Mouse (Mus musculus) lung, embryonic 15.5 days (tissue): ENCODE measurements around the gene Cpn1. TPM values are rescaled to one million over a fixed set of nuclear protein-coding genes. Genes with fewer than 3 reads are reported as not detected.

Source experiments
- ATAC-seq: fragments of 200-750 bp; cut with Nextera tagmentation; 2 replicates; pipeline ENCODE4 v1.8.0; 2017; ENCODE audit warnings: moderate number of reproducible peaks, borderline replicate concordance; ENCODE audit not compliant: low FRiP score, low TSS enrichment; ENCODE audit errors: extremely low read depth
- H3K27ac ChIP-seq: fragments of 300-500 bp; sonication (generic); 2 replicates; pipeline ENCODE4 v1.5.1; 2015; ENCODE audit warnings: moderate library complexity, mild to moderate bottlenecking, inconsistent platforms
- H3K27me3 ChIP-seq: fragments of 300-500 bp; sonication (generic); 2 replicates; pipeline ENCODE4 v1.6.1; 2015; ENCODE audit warnings: inconsistent platforms
- H3K36me3 ChIP-seq: fragments of 300-500 bp; sonication (generic); 2 replicates; pipeline ENCODE4 v1.6.1; 2015; ENCODE audit warnings: inconsistent platforms
- H3K4me1 ChIP-seq: fragments of 300-500 bp; sonication (generic); 2 replicates; pipeline ENCODE4 v1.6.1; 2015; ENCODE audit warnings: inconsistent platforms
- H3K4me2 ChIP-seq: fragments of 300-500 bp; sonication (generic); 2 replicates; pipeline ENCODE4 v1.6.1; 2015; ENCODE audit warnings: inconsistent platforms, mild to moderate bottlenecking, moderate library complexity
- H3K4me3 ChIP-seq: fragments of 300-500 bp; sonication (generic); 2 replicates; pipeline ENCODE4 v1.5.1; 2015; ENCODE audit warnings: mild to moderate bottlenecking, inconsistent platforms
- H3K9ac ChIP-seq: fragments of 300-500 bp; sonication (generic); 2 replicates; pipeline ENCODE4 v1.6.1; 2015; ENCODE audit warnings: inconsistent platforms
- H3K9me3 ChIP-seq: fragments of 300-500 bp; sonication (generic); 2 replicates; pipeline ENCODE4 v1.6.1; 2016; ENCODE audit warnings: inconsistent platforms
- WGBS: fragments of 180-500 bp; shearing (Covaris S2); methylation state at CpG from one replicate; pipeline ENCODE4 v1.1.7; 2015; 5-methylcytosine and 5-hydroxymethylcytosine counted together
- polyA plus RNA-seq: library from polyadenylated mRNA; unstranded; fragments of >200 nt; fragmentation: Nextera tagmentation; extraction: Ambion mirVana; gene quantifications from 2 replicates; pipeline ENCODE4 v1.2.1, GENCODE M21; 2015

The Cpn1 gene
- polyA plus RNA-seq, 1 experiment from 2014 or later: 5.8 TPM

DNA sequence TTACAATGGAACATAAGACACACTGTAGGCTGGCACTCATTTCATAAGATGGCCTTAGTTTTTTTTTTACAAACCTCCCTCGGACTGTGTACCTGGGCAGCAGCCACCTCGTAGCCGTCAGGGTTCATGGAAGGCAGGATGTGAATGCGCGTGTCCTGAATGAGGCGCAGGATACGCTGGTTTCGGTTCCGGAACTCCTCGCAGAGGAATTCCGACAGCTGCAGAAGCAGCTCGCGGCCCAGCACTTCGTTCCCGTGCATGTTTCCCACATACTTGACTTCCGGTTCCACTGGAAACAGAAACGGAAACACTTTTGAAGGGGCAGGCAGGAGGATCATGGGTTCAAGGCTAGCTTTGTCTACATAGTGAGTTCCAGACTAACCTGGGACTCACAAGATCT is 5.6 kb downstream of the Cpn1 start:
- 91% methylated on average over 17 of the region's 17 CpGs for WGBS
- no peak overlapping the region for H3K9ac ChIP-seq

DNA sequence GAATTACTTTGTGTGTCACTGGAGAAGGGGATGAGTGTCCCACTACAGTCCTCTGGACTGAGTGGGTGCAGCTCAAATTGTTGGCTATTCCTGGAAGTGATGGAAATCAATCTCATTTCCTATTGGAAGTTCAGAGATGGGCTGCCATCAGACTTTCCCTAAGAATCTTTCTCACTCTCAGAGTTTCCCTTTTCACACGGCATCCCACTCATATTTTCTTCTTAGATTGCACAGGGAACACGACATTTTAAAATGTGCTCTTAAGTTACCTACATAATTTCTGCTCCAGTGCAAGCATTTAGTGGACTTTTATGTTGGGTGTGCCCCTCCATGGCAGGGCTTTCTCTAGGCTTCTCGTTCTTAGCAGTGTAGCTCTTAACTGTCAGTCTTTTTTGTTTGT is 8.6 kb downstream of the Cpn1 start:
- Histone ChIP-seq H3K4me2 (no peak overlapping the region), H3K36me3 (no peaks in the 10 kb centered on the region), H3K9me3 (no peaks in the 10 kb centered on the region), H3K27me3 (no peaks in the 10 kb centered on the region), H3K4me3 (no peak overlapping the region), H3K27ac (no peak overlapping the region), H3K9ac (no peak overlapping the region), H3K4me1 (no peaks in the 10 kb centered on the region)
- 83% methylated on average over 3 of the region's 3 CpGs for WGBS
- no peak for ATAC-seq

More for the DNA sequence above, 5.6 kb downstream of the Cpn1 start:
- no peaks in the 10 kb centered on the region for H3K36me3 ChIP-seq
- no peak for ATAC-seq
- no peaks in the 10 kb centered on the region for H3K9me3 ChIP-seq
- H3K4me2 ChIP-seq: no peak overlapping the region
- H3K4me1 ChIP-seq: peaks cover 13% of the 10 kb centered on the region
- H3K27me3 ChIP-seq: no peaks in the 10 kb centered on the region
- H3K27ac ChIP-seq: no peak overlapping the region
- H3K4me3 ChIP-seq: no peak overlapping the region

DNA sequence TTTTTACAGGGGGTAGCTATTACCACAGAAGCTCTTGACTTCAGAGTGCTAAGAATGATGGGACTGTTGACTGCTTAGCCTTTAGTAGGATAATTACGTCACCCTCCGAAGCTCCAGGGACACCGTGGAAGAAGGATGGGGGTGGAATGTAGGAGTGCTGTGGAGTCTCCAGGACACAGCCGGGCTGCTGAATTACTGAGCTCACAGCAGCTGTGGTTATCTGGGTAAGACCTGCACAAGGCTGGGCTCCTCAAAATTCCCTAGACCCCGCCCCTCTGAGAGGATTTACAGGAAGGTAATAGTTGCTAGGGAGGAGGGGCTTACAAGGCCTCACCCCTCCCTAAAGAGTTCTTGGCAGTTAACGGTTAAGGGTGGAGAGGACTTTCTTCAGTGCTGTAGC is 9.7 kb downstream of the Cpn1 start:
- Histone ChIP-seq H3K27me3 (no peaks in the 10 kb centered on the region), H3K9ac (no peak overlapping the region), H3K9me3 (no peaks in the 10 kb centered on the region), H3K27ac (no peak overlapping the region), H3K4me2 (no peak overlapping the region), H3K36me3 (no peaks in the 10 kb centered on the region), H3K4me1 (no peaks in the 10 kb centered on the region), H3K4me3 (no peak overlapping the region)
- WGBS: 49% methylated on average over 6 of the region's 6 CpGs
- ATAC-seq: no peak

DNA sequence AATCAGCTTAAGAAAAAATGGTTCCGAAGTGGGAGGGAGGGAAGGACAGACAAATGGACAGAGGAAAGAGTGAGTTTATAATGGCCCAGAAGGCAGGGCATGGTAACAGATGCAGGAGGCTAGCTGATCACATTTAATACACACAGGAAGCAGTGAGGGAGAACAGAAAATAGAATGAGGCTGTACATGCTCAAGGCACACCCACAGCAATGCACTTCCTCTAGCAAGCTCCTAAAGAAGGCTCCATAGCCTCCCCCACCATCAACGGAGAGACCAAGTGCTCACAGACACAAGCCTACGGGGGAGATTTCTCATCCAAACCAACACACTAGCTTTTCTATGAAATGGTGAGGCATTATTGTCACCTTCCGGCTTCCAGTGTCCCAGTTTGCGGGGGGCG is 12.1 kb downstream of the Cpn1 start:
- Histone ChIP-seq H3K27ac (no peak overlapping the region), H3K4me3 (no peak overlapping the region), H3K9me3 (no peaks in the 10 kb centered on the region), H3K27me3 (no peaks in the 10 kb centered on the region), H3K4me2 (no peak overlapping the region), H3K9ac (no peak overlapping the region), H3K36me3 (no peaks in the 10 kb centered on the region), H3K4me1 (no peaks in the 10 kb centered on the region)
- ATAC-seq: no peak
- WGBS: 86% methylated on average over 6 of the region's 6 CpGs

DNA sequence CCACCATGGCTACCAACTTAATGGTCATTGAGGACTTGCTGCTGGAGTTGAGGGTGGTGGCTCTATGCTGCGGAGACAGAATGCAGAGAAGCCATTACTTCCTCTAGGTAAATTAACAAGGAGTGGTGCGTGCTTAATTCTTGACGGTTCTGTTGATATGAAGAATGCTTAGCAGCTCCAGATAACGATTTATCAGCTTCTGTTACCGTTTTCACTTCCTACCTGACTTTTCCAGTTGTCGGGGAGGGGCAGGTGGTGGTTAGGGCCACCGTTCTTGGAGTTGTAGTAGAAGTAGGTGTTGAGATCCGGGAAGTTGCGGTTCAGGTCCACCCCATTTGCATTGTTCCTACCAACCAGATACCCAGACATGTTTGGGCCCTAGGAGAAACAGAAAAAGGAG is 12.6 kb downstream of the Cpn1 start:
- Histone ChIP-seq H3K9ac (no peak overlapping the region), H3K4me1 (no peaks in the 10 kb centered on the region), H3K9me3 (no peaks in the 10 kb centered on the region), H3K27me3 (no peaks in the 10 kb centered on the region), H3K36me3 (no peaks in the 10 kb centered on the region), H3K4me3 (no peak overlapping the region), H3K27ac (no peak overlapping the region), H3K4me2 (no peak overlapping the region)
- ATAC-seq: no peak
- WGBS: 77% methylated on average over 9 of the region's 9 CpGs

DNA sequence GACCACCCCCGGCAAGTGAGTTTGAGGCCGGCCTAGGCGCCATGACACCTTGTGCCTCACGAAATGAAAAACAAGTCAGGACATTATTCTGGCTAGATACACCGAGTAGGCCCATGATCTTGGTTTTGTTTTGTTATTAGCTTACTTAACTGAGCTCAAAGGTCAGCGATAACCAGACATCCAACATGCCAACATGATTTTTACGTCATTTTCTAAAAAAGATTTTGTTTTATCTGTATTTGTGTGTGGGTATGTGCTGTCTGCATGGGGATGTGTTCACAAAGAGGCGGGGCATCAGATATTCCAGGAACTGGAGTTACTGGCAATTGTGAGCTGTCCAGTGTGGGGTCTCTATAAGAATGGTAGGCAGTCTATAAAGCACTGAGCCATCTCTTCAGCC is 14.2 kb downstream of the Cpn1 start:
- H3K4me1 ChIP-seq: no peaks in the 10 kb centered on the region
- WGBS: 91% methylated on average over 8 of the region's 8 CpGs

DNA sequence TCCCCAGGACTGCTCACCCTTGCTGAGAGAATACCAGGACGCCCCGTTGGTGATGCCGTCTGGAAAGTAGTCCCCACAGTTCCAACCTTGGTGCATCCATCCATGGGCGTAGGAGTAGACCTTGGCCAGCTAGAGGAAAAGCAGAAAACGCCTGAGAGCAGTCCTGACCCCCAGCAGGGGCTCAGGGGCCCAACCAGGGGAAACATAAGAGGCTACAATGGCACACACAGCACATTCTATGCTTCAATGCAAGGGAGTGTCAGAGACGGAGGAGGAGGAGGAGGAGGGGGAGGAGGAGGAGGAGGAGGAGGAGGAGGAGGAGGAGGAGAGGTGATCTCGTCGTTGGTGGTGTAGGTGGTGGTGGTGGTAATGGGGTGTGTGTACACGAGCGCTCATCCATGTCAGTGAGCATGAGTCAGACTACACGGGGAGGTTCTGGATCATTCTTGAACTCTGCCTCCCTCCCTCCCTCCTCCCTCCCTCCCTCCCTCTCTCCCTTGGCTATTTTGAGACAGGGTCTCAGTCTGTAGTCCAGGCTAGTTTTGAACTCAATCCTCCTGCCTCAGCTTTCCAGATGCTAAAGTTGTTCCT is 17.8 kb downstream of the Cpn1 start:
- no peak overlapping the region for H3K4me2 ChIP-seq
- H3K4me3 ChIP-seq: no peak overlapping the region
- no peaks in the 10 kb centered on the region for H3K4me1 ChIP-seq
- no peak overlapping the region for H3K27ac ChIP-seq
- H3K9ac ChIP-seq: no peak overlapping the region
- H3K27me3 ChIP-seq: no peaks in the 10 kb centered on the region
- 52% methylated on average over 11 of the region's 11 CpGs for WGBS
- no peaks in the 10 kb centered on the region for H3K9me3 ChIP-seq
- no peak for ATAC-seq
- no peaks in the 10 kb centered on the region for H3K36me3 ChIP-seq

More for the DNA sequence above, 14.2 kb downstream of the Cpn1 start:
- Histone ChIP-seq H3K9me3 (no peaks in the 10 kb centered on the region), H3K27ac (no peak overlapping the region), H3K4me3 (no peak overlapping the region), H3K9ac (no peak overlapping the region), H3K27me3 (no peaks in the 10 kb centered on the region), H3K4me2 (no peak overlapping the region), H3K36me3 (no peaks in the 10 kb centered on the region)
- ATAC-seq: no peak

DNA sequence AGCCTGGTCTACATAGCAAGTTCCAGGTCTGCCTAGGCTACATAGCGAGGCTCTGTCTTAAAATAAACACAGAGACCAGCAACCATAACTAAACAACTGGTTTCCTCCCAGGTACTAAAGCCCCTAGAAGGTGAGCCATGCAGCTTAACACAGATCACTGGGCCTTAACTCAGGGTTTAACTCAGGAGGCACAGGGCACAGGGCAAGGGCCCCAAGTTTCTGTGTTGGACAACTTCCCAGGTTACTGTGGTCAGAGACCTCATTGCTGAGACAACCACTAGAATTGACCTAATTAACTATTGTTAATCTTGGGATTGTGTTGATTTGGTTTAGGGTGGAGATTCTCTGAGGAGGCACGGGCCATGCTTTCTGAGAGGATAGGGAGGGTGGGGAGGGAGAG is 19.9 kb downstream of the Cpn1 start:
- Histone ChIP-seq H3K36me3 (no peaks in the 10 kb centered on the region), H3K27ac (no peak overlapping the region), H3K4me1 (no peaks in the 10 kb centered on the region), H3K4me3 (no peak overlapping the region), H3K27me3 (no peaks in the 10 kb centered on the region), H3K9me3 (no peaks in the 10 kb centered on the region), H3K9ac (no peak overlapping the region), H3K4me2 (no peak overlapping the region)
- ATAC-seq: no peak
- 71% methylated on average over 2 of the region's 2 CpGs for WGBS

DNA sequence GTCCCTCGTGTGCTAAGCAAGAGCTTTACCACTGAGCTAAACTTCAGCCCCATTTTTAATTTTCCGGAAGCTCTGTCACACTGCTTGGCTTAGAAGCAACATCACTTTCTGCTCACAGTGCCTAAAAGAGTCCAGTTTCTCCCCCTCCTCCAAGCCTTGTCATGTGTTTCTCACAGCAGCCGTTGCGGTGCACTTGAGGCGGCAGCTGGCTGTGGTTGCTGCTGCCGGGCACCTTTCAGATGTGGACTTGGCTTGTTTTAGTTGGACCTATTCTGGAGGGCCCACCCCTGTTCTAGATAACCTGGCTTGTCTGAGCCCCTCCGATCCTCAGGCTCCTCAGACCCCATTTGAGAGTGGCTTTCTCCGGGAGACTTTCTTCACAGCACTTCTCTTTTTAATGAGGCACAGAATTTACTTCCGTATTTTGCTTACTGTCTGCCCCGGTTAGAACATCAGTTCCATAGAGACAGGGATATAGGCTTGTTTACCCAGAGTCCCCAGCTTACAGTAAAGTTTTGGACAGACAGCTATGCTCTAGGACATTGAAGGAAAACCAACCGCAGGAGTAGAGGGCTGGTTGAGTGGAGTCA is 20.8 kb downstream of the Cpn1 start:
- Histone ChIP-seq H3K36me3 (no peaks in the 10 kb centered on the region), H3K4me2 (no peak overlapping the region), H3K27me3 (no peaks in the 10 kb centered on the region), H3K9ac (no peak overlapping the region), H3K27ac (no peak overlapping the region), H3K9me3 (no peaks in the 10 kb centered on the region), H3K4me1 (no peaks in the 10 kb centered on the region), H3K4me3 (no peak overlapping the region)
- ATAC-seq: no peak
- 70% methylated on average over 11 of the region's 11 CpGs for WGBS

DNA sequence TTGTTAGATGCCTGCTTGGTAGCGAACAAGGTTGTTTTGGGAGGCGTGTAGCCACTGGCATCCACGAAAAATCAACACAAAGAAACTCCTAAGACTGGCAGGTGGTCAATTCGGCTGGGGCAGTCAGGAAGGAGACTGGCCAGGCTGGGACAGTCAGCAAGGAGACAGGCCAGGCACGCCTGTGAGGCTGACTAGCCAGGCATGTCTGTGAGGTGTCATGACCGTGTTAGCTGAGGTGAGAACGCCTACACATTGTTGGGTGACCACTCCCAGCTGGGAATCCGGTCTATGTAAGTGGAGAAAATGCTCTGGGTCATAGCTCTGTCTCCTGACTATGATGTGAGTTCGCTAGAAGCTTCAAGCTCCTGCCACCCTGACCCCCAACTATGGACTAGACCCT is 23.6 kb downstream of the Cpn1 start:
- Histone ChIP-seq H3K27me3 (no peaks in the 10 kb centered on the region), H3K4me1 (peaks cover 5% of the 10 kb centered on the region), H3K4me3 (no peak overlapping the region), H3K9me3 (no peaks in the 10 kb centered on the region), H3K4me2 (no peak overlapping the region), H3K27ac (no peak overlapping the region), H3K9ac (no peak overlapping the region), H3K36me3 (no peaks in the 10 kb centered on the region)
- 57% methylated on average over 9 of the region's 9 CpGs for WGBS
- no peak for ATAC-seq

DNA sequence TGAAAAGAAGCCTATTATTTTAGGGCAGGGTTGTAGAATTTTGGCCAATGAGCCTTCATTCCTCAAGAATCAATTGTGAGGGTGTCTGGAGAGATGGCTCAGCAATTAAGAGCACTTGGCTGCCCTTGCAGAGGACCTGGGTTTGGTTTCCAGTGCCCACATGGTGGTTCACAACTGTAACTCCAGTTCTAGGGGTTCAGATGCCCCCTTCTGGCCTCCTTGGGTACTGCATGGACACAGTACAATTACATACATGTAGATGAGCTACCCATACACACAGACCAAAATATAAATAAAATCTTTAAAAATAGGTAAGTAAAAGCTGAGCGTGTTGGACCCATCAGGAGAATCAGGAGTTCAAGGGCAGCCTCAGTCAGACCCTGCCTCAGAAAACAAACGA is 25.2 kb downstream of the Cpn1 start:
- WGBS: 80% methylated on average over 2 of the region's 2 CpGs
- Histone ChIP-seq H3K9ac (no peak overlapping the region), H3K9me3 (no peaks in the 10 kb centered on the region), H3K4me1 (peaks cover 7% of the 10 kb centered on the region), H3K36me3 (no peaks in the 10 kb centered on the region), H3K27ac (no peak overlapping the region), H3K27me3 (no peaks in the 10 kb centered on the region), H3K4me2 (no peak overlapping the region), H3K4me3 (no peak overlapping the region)
- no peak for ATAC-seq

DNA sequence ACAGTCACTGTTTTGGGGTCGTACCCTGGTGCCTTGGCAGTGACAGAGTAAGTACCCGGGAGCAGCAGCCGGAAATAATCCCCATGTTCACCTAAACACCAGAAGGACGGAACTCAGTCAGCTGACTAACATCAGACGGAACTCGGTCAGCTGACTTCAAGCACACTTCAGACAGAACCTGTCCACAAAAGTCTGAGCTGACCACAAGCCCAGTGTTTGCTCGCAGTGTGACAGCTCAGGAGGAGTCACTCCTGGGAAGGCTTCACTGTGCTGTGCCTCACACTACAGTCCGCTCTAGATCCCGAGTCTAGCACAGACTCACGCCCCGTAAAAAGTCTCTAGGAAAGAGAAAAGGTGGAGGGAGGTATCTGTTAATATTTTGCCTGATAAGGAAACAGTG is 26.3 kb downstream of the Cpn1 start:
- Histone ChIP-seq H3K9ac (no peak overlapping the region), H3K4me1 (peaks cover 7% of the 10 kb centered on the region), H3K27ac (no peak overlapping the region), H3K36me3 (no peaks in the 10 kb centered on the region), H3K27me3 (no peaks in the 10 kb centered on the region), H3K9me3 (no peaks in the 10 kb centered on the region), H3K4me2 (no peak overlapping the region), H3K4me3 (no peak overlapping the region)
- WGBS: 65% methylated on average over 11 of the region's 11 CpGs
- ATAC-seq: no peak

DNA sequence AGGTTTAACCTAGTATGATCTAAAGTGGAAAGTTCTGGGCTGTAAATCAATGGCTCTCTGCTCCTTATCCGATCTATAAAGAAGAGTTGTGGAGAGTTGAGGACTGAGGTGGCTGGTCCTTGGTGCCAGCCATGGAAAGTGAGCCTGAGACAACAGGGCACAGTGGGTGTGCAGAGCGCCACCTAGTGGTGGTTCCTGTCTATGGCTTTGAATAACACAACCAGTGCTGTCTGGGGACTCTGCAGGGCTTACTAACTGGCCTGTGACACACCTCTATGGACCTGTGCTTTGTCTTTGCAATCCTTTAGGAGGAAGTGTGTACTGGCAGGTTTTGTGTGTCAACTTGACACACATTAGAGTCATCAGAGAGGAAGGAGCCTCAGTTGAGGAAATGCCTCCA is 27.2 kb downstream of the Cpn1 start:
- Histone ChIP-seq H3K27ac (no peak overlapping the region), H3K4me2 (no peak overlapping the region), H3K9ac (no peak overlapping the region), H3K36me3 (no peaks in the 10 kb centered on the region), H3K9me3 (no peaks in the 10 kb centered on the region), H3K27me3 (no peaks in the 10 kb centered on the region), H3K4me3 (no peak overlapping the region), H3K4me1 (peaks cover 7% of the 10 kb centered on the region)
- peak; percentile 32; the same call in 1 of the 2 replicates for ATAC-seq
- 29% methylated on average over 2 of the region's 2 CpGs for WGBS
